Mouse (Mus musculus) retina, embryonic 14.5 days (tissue): Measurements from ENCODE around the gene Nfix.
A peak's percentile ranks its signal among the peaks of the same experiment; 100 is the strongest.

ENCODE experiments used
- DNase-seq: peaks from one replicate; pipeline ENCODE4 v3.0.0-alpha.2; 2015; ENCODE audit warnings: low spot score

Gene Nfix

DNA sequence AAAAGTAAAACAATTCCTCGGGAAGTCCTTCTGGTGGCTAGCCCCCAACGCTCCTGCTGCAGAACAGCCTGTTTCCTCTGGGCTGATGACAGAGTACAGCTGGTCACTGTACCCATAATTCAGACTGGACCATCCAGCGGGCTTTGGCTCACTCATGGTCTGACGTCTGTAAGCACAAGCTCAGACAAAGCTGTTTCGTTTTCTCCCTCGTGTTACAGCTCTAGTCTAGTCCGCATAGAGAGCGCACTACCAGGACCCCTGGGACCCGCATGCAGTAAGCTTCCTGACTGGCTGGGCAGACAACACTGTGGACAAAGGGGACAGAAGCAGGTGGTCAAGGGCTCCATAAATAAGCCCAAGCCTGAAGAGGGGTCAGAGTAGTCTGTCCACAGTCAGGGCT lies 33.7 kb downstream of the Nfix start:
- no peak for DNase-seq

DNA sequence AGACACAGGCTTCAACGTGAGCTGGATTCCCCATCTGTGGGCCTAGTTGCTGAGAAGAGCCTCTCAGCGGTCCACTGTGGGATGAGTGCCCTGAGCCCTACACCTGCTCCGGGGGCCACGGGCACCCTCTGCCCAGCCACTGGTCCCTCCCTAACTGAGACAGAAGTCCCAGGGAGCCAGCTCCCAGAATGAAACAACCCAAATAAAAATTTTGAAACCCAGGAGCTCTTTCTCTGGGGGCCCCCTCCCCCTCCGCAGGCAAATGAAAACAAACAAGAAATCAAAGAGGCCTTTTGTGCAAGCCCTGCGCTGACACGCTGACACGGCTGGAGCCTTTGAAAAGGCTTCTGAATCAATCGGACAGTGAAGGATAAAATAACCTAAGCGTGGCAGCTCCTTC lies 34.5 kb downstream of the Nfix start:
- no peak for DNase-seq

DNA sequence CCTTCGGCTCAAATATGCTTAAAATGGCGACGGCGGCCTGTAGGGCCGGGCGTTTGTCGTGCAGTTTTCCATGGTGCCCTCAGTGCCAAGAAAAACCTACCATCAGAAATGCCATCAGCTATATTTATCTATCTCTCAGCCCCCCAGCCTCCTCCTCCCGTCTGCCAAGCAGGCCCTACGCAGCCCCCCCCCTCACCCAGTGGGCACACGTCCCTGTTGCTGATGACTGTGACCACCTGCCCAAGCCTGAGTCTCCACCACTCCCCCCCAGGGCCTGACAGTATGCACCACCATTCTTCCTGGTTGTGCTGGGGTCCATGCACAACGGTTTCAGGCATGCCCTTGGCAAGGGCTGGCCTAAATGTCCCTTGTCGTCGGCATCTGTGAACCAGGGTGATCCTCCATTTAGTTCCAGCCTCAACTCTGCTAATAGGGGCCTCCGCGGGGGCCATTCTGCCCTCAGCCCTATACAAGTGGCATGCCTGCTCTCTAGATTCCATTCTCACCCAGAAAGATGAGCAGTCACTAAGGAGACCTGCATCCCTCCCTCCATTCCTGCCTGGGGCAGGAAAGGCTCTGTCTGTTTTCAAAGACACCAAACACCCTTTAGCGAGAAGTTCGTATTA lies 35.2 kb downstream of the Nfix start:
- no peak for DNase-seq

DNA sequence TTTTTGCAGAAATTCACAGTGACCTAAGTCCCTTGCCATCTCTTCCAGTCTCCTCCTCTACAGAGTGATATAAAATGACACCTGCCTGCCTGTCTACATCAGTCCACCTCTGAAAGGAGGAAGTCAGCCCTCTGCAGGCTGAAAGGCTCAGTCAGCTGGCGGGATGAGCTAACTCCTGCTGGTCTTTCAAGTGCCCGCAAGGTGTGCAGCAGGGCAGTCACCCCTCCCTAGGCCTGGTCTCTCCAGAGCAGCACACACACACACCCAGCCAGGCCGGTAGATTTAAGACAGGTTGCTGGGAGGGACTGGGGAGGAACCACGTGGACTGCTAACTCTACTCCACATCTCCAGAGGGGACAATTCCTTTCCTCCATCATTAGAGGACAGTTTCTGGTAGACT lies 36.0 kb downstream of the Nfix start:
- DNase-seq: no peak

DNA sequence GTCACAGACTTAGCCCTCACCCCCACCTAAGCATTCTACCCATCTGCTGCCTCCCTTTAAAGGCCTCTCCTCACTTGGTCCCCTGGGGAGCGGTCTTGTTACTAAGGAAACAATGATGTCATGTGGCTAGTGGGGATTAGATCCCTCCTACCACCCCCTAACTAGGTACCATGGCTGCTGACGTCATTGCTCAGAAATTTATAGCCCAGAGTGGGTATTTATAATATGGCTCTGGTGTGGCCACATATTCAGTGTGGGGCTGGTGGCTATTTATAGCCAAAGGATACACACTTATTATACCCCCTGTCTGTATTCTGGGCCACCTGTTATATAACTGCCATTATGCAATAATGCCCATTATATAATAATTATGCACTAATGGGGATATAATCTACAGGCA lies 39.2 kb downstream of the Nfix start:
- DNase-seq: no peak

DNA sequence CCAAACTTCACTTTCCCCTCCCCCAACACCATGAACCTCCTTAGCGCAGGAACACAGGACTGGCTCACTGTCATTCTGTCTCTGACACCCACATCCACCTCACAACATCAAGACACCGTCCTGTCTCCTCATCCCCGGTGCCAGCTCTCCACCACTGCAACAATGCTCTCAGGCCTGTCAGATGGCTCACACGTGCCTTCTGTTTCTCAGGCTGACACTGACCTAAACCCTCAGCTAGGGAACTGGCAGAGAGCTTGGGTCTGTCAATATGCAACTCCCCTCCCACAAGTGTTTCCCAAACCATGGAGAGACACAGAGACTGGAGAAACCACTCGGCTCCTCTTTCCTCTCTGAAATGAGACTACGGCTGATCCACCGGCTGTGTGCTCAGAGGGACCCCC lies 39.7 kb downstream of the Nfix start:
- DNase-seq: no peak

DNA sequence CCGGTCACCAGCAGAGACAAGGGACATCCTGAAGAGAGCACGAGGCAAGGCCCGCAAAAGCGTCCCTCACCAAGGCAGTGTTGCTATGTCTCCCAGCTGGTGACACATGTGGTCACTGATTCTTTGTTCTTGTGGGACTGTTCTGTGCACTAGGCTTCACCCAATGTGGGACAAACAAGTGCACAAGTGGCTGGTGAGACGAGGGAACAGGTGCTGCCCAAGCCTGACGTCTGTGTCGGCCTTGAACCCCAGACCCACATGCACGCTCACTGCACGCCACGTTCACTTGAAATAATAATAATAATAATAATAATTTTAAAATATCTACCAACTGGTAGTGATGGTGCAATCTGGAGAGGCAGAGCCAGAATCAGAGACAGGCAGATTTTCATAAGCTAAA lies 40.4 kb downstream of the Nfix start:
- no peak for DNase-seq

DNA sequence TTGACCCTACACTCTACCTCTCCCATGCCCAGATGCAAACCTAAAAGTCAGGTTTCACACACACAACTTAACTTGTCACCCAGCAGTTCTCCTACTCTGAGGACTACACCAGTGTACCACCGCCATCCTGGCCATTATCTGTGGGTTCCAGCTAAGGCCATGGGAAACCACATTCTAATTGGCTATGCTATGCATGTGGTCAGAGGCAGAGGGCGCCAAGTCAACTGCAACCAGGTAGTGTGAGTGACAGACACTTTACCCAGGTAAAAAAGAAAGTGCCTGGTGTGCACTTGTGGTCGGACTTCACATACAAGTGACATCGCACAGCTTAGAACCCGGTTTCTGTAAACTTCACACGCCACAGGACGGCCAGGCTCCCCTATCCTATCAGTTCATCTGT lies 41.0 kb downstream of the Nfix start:
- no peak for DNase-seq

DNA sequence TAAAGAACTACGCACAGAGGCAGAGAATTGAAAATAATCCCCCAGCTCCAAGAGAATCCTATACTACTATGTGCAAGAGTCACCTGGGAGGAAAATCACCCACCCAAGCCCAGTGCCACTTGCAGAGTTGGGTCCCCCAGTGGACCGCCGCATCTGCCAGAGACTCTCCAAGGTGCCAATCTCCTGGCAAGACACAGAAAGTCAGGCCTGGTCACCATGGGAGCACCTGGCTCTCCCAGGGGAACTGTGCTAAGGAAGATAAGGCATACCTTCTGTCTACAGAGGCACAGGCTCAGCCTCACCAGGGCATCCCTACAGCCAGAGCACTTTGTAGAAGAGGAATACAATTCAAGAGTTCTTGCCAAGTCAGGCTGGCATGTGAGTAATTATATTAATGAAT lies 41.8 kb downstream of the Nfix start:
- DNase-seq: no peak

DNA sequence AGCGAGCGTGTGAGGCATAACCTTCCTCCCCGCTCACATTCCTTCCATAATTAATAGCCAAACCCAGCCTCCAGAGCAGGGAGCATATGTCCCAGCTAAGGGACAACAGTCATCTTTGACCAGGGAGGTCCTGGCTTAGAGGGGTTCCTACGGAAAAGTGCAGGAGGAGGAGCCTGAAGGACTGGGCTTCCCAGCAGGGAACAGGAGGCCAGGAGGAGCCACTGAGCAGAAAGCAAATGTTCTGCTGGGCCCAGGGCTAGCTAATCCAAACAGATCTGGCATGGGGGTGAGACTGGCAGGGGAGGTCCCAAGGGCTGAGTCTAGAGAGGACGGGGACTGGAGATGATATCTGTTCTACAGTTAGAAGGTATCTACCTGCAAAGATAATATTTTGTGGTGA lies 42.6 kb downstream of the Nfix start:
- DNase-seq: no peak

DNA sequence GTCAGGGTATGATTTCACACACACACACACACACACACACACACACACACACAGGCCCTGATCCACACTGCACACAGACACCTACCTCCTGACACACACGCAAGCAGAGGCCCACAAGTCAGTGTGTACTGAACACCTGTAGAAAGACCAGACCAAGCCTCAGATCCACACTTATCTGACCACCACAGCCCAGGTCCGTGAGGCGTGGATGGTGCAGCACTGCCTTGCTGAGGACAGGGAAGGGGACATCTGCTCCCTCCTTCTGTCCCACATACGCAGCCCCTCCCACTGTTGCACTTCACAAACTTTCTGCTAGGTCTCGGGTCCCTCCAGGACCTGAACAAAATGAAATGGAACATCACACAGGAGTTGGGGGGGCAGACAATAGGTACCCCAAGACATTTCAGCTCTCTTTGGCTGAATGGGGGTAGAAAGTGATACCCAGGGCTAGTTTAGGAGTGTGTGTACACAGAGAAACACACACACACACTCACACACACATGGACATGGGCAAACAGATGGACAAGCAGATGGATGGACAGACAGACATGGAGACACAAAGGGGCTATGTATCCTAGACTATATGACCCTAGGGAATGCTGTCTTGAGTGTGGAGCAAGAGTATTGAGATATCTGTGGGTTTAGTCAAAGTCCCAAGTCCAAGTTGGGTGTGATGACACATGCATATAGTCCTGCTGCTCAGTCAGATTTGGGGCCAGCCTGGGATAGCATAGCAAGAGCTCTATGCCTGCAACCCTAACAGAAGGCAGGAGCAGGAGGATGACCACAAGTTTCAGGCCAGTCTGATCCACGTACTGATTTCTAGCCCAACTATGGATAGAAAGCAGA lies 47.2 kb downstream of the Nfix start:
- DNase-seq: no peak

DNA sequence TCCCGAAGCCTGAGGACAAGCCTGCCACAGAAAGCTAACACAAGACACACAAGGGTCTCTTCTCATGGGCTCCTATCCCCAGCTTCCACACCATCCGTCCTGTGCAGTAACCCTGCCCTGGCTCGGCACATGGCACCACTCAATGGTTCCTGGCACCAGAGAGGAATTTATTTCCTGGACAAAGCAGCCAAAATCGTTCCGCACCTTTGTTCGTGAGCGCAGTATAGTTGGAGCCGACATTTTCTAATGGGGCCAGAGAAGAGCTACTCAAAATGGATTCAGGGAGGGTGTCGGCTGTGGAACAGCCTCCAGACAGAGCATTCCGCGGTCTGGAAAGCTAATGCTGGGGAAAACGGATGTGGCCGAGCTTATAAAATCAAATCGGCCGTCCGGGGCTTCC lies 50.6 kb downstream of the Nfix start:
- no peak for DNase-seq

DNA sequence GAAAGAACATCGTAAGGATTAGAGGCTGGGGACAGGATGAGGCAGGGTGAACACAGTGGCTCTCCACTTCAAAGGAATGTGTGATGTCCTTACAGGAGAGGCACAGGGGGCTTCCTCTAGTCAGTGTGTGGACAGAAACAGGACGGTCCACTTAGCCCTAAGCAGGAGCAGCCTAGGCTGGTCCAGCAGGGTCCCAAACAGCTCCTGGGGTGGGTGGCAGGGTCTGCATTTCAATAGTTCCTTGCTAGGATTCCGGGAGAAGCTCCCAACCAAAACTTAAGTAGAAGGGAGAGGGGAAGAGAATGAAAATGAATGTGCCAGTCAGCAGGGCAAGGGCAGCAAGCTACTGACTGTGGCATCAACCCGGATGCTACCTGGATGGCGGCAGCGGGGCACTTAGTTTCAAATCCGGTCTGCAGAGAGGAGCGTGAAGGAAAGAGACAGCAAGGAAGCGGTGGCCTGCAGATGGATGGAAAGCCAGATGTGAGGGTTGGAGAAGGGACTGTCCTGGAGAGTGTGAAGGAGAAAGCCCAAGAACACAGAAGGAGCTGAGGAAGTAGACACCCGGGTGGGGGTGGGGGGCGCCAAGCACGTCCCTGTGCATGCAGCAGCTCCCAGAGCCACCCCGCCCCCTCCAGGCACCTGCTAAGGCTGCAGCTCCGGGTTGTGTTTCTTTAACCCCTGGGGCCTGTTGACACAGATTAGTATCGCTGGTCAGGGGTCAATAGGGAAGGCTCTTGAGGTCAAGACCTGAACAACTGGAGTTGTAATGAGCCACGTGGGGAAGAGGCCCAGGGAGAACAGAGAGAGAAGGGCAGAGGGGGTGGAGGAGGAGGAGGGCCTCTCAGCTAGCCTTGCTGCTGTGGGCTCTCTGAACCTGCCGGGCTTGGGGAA lies 54.9 kb downstream of the Nfix start:
- peak; percentile 63 for DNase-seq

DNA sequence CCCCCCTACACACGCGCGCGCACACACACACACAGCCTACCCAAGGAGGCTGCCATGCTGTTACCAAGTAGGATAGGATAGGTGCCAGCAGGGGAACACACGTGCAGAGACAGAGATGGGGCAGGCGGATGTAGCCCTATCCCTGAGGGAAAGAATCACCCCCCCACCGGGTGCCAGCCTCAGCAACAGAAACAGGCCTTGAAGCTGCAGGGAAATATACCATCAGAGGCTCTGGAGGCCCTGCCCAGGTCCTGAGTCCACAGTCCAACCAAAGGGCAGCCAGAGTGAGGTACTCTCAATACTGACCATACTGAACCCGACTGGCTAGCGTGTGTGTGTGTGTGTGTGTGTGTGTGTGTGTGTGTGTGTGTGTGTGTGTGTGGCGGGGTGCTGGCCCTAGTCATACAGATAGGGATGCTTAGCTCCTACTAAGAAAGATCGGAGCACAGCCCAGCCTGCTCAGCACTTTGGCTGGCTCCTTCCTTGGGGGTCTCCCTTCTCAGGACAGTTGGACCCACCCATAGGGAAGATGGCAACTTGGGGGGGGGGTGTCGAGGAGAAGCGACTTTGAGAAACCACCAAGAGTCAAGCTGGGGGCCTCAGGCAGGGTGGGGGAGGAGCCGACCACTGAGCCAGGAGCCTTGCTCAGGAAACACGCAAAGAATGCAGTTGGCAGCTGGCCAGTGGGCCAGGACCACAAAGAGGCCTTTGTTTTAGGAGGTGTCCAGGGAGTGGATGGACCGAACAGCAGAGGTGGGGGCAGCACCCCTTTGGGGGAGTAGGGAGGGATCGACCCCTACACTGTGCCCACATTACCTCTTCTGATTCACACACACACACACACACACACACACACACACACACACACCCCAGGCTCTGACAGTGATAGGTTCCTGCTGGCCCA lies 56.4 kb downstream of the Nfix start:
- DNase-seq: peak; percentile 65

DNA sequence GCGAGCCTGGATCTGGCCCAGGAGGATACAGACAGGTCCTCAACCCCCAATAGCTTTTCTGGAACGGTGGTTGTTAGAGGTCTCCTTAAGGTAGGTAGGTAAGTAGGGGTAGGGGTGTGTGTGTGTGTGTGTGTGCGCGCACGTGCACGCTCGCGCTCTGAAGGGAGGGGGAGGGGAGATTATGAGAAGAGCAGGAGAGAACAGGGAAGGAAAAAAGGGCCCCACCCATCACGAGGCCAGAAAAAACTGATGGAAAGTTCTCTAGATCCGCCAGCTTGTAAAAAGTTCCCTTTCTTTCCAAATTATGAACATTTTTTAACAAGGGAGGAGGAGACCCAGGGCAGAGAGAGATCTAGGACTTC lies 57.1 kb downstream of the Nfix start:
- no peak for DNase-seq

DNA sequence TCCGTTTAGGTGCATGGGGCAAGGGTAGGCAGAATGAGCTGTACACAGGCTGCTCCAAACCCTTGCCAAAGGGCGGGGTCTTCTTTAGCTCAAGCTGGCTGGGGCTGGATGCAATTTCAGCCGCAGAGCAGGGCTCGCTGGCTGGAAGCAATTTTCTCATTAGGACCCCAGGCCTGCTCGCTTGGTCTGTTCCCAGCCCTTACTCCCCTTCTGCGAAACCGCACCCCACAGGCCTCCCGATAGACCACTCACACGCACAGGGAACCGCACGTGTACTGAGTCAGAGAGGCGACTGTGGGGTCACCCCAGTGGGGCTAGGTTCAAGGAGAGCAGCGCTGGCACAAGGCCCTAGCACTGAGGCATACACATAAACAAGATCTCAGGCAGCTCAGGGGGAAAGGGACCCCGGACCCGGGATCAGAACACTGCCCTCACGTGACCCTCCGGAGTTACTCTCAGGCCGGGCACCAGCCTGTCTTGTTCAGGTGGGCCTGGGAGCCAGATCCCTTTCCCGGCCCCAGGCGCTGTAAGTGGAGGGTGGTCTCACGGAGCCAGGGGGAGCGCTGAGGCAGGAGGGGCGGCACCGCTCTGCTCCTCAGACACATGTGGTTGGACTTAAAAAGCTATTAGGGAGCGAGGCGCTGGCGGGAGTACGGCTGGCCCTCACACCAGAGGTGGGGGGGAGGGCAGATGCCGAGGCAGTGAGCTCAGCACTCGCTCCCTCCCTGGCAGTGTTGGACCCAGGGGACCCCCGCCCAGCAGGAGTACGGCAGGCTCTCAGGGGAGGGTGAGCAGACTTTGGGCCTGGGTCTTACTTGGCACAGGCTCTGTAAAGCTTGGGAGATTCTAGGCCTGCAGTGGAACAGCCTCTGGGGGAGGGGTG lies 57.7 kb downstream of the Nfix start:
- no peak for DNase-seq

DNA sequence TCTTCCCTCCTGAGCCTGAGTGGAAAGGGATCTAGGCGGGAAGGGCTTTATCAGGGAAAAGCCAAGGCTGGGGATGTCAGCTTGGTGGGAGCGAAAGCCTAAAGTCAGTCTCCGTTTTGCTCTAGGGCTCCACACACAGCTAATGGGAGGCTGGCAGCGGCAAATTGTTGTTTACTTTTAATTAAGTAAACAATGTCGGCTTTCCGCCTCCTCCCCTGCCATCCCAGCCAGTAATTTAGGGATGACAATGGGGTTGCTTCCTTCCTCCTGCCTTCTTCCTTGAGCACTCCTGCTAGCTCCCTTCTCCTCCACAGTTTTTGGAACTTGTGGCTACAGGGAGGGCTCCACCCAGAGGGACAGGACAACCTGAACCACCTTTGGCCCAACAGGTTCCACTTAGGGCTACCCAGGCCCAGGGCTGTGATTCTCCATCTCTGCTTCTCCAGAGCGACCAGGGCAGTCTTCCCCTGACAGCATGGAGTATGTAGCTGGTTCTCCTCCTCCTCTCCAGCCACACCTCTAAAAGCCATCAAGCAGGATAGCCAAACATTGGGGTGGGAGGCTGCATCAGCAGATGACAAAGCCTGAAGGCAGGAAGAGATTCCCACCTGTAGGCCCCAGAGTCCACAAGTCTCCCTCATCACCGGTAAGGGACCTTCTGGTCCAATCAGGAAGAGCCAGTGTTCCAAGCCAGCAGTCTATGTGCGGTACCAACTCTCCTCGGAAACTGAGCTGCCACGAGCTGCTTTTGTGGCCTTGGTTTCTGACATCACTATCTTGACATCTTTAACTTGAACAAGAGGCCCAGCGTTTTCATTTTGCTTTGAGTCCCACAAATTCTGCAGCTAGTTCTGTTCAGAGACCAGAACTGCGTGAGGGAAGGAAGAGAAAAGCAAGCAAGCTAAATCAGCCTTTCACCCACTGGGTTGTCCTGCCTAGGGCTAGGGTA lies 59.0 kb downstream of the Nfix start:
- DNase-seq: no peak

DNA sequence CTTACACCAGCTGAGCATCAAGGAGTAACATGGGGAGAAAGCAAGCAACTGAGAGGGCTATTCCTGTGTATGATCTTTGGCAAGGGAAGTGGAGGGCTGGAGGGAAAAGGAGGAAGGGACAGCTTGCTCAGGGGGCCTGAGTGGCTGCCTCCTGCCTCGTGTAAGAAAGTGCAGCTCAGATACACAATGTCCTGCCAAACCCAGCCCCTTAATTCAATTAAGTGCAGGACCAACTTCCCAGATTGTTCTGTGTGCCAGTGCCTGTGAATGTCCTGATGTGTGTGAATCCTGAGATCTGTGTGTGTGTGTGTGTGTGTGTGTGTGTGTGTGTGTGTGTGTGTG lies 60.8 kb downstream of the Nfix start:
- no peak for DNase-seq

DNA sequence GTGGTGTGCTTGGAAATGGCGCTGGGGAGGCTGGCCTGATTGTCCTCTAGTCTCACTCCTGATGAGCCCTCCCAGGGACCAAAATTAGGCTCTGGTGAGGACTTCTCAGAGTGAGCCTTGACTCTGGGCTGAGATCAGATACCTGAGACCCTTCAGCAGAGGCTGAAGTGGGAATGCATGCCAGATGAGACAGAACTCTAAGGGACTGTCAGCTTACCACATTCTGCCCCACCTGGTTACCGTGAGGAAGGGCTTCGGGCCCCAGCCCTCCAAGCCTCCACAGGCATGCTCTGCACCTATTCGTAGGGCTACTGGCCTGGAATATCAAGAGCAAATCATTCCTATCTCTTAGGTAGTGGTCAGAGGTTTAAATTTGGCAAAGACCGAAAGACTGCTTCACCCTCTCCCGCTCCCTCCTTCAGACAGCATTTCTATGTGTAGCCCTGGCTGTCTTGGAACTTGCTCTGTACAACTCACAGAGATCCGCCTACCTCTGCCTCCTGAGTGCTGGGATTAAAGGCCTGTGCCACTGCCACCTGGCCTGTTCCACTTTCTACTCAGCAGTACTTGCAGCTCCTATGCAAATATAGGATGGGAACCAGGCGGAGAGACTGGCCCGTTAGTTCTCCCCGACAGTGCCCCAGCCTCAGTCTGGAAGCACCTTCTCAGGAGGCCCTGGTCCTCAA lies 61.3 kb downstream of the Nfix start:
- no peak for DNase-seq
